Mouse (Mus musculus): ENCODE results near the gene Ppm1m. TPM values are rescaled to one million over a fixed set of nuclear protein-coding genes. Genes with fewer than 3 reads are reported as not detected.

The Ppm1m gene
- polyA plus RNA-seq, 1 experiment from 2014 or later: 11.7 TPM

MicroRNA genes within 50 kb of the gene (microRNA counts, 519-probe panel; counts per million panel counts)
- 5,123 counts per million, percentile 96 among the panel's probes with 10 or more counts for microRNA mmu-let-7g

Small RNAs within 50 kb of the gene (microRNA-seq; reads per million reads assigned to microRNA genes)
- gene Mir135a-1 (1.8 reads per million), gene Mirlet7g (74,779 reads per million, percentile 100 among the genes with 10 or more reads in this experiment)

Other genes starting within 250 kb of the Ppm1m start
- gene Col6a5, start 239.1 kb downstream of the Ppm1m start, polyA plus RNA-seq (2015; fragmentation: Nextera tagmentation; extraction: Ambion mirVana): 0.06 TPM in 1 of 2 replicates, not detected in the other
- 0.14 TPM in 1 of 2 replicates, not detected in the other for gene Col6a4, start 103.0 kb downstream of the Ppm1m start, polyA plus RNA-seq (2015; fragmentation: Nextera tagmentation; extraction: Ambion mirVana)
- gene Glyctk, start 41.6 kb downstream of the Ppm1m start, polyA plus RNA-seq (2015; fragmentation: Nextera tagmentation; extraction: Ambion mirVana): 22.2 and 27.6 TPM in 2 replicates
- 6.8 and 7.3 TPM in 2 replicates for gene Wdr82, start 28.8 kb downstream of the Ppm1m start, polyA plus RNA-seq (2015; fragmentation: Nextera tagmentation; extraction: Ambion mirVana)
- gene Twf2, start 3.4 kb upstream of the Ppm1m start, polyA plus RNA-seq (2015; fragmentation: Nextera tagmentation; extraction: Ambion mirVana): 23.5 and 23.8 TPM in 2 replicates
- 0.03 and 0.07 TPM in 2 replicates for gene Tlr9, start 22.9 kb upstream of the Ppm1m start, polyA plus RNA-seq (2015; fragmentation: Nextera tagmentation; extraction: Ambion mirVana)
- gene Alas1, start 48.9 kb upstream of the Ppm1m start, polyA plus RNA-seq (2015; fragmentation: Nextera tagmentation; extraction: Ambion mirVana): 52.6 and 59.6 TPM in 2 replicates
- gene Poc1a, start 81.3 kb upstream of the Ppm1m start, polyA plus RNA-seq (2015; fragmentation: Nextera tagmentation; extraction: Ambion mirVana): 23.1 and 25.1 TPM in 2 replicates
- 3.4 and 5.1 TPM in 2 replicates for gene Dusp7, start 168.9 kb upstream of the Ppm1m start, polyA plus RNA-seq (2015; fragmentation: Nextera tagmentation; extraction: Ambion mirVana)
- gene Rpl29, start 229.7 kb upstream of the Ppm1m start, polyA plus RNA-seq (2015; fragmentation: Nextera tagmentation; extraction: Ambion mirVana): 454 and 516 TPM in 2 replicates
- 32.4 and 35.5 TPM in 2 replicates for gene Acy1, start 238.6 kb upstream of the Ppm1m start, polyA plus RNA-seq (2015; fragmentation: Nextera tagmentation; extraction: Ambion mirVana)
- 29.0 and 36.4 TPM in 2 replicates for gene Abhd14b, start 247.7 kb upstream of the Ppm1m start, polyA plus RNA-seq (2015; fragmentation: Nextera tagmentation; extraction: Ambion mirVana)
- 20.2 and 22.0 TPM in 2 replicates for gene Abhd14a, start 247.9 kb upstream of the Ppm1m start, polyA plus RNA-seq (2015; fragmentation: Nextera tagmentation; extraction: Ambion mirVana)

Data from liver, embryonic 15.5 days (tissue).